16 mouse cellular contexts compared by ENCODE assay signal in genomic region chr4:129197514-129197913, GRCm38 (mm10). TPM values are rescaled to one million over a fixed set of nuclear protein-coding genes. Genes with fewer than 3 reads are reported as not detected.
DNase-seq lines count a peak whose midpoint lies in the region; TF ChIP-seq lines count a peak whose summit lies in the region.
"Had no signal": no experiment of that assay in that cellular context is flagged by ENCODE, and none has a peak within 500 bp of the region (broad histone marks: within the 10 kb centered on the region; RNA-seq: fewer than 3 reads in every experiment).

No protein-coding gene starts in this region.

- no peaks in the 10 kb centered on the region for H3K27me3 ChIP-seq in heart, adult 2 months (ENCODE audit: control insufficient read depth, insufficient read depth, low read length)
- no peaks in the 10 kb centered on the region for H3K27me3 ChIP-seq in myocyte (ENCODE audit: control insufficient read depth, insufficient read depth, insufficient read length)
- H3K27me3 ChIP-seq: CH12.LX, Patski had no signal

- no peak overlapping the region for H3K27ac ChIP-seq in heart, adult 2 months

- no peak overlapping the region for H3K4me2 ChIP-seq in myocyte (ENCODE audit: low read depth)

- no peak overlapping the region for H3K9ac ChIP-seq in heart, adult 2 months (ENCODE audit: low read depth, low read length)

- TF ChIP-seq EP300 in heart, adult 2 months (IDR thresholded peaks at IDR 0.05; ENCODE audit: insufficient read depth, low read depth, low read length) = no peak

- no peaks in the 10 kb centered on the region; the same call in 1 of the 2 replicates for H3K36me3 ChIP-seq in heart, adult 2 months (ENCODE audit: control insufficient read depth, insufficient read depth, low read length)
- peaks cover 91% of the 10 kb centered on the region for H3K36me3 ChIP-seq in myocyte (ENCODE audit: control insufficient read depth, insufficient read depth)

- H3K79me2 ChIP-seq in heart, adult 2 months (replicated peaks; ENCODE audit: control insufficient read depth, insufficient read depth, low read length) = 0 out of 2 replicates have a peak, but pooled peaks cover 3% of the 10 kb centered on the region
- peaks cover 49% of the 10 kb centered on the region for H3K79me2 ChIP-seq in myocyte (ENCODE audit: control insufficient read depth, insufficient read depth)

- H3ac ChIP-seq in myocyte (ENCODE audit: control insufficient read depth, insufficient read length) = no peak overlapping the region

- H3K4me1 ChIP-seq in heart, adult 2 months (ENCODE audit: control insufficient read depth, insufficient read depth, low read length) = no peaks in the 10 kb centered on the region

- TF ChIP-seq CTCF in heart, adult 2 months (IDR thresholded peaks at IDR 0.05) = no peak

- H3K4me3 ChIP-seq in heart, adult 2 months = no peak overlapping the region
- no peak overlapping the region for H3K4me3 ChIP-seq in myocyte

- TF ChIP-seq POLR2A in heart, adult 2 months (IDR thresholded peaks at IDR 0.05; ENCODE audit: insufficient read depth, low read depth, low read length) = no peak
- TF ChIP-seq POLR2A in myocyte (IDR thresholded peaks at IDR 0.05; ENCODE audit: insufficient read length, low read depth) = no peak

- WGBS in heart, adult 2 months = 95% methylated on average over 6 of the region's 6 CpGs

- intact Hi-C loops in heart, adult 2 months (cut with DNase I) = no loop called here

- DNase-seq in heart, adult 11 months = peak; percentile 68
- no peak for DNase-seq in heart, adult 2 months
- no peak for DNase-seq in ovary, postnatal 36 days (ENCODE audit: low spot score)
- DNase-seq: adrenal gland, adult 2 months; adrenal gland, adult 8-10 months; adrenal gland, postnatal 10 days; adrenal gland, postnatal 14 days; adrenal gland, postnatal 25 days; adrenal gland, postnatal 36 days; B cell, adult 2 months; cerebellum, adult 11 months; cerebellum, adult 11-12 months; cerebellum, adult 18-20 months had no signal

TF ChIP-seq in myocyte, 11 proteins besides CTCF, POLR2A, EP300 and RAD21:
- peak; percentile 60 for TF ChIP-seq POLR2AphosphoS2 (IDR thresholded peaks at IDR 0.05; ENCODE audit: insufficient read length, low read depth)
- TF ChIP-seq CEBPB (IDR thresholded peaks at IDR 0.05; ENCODE audit: insufficient read depth, poor library complexity, severe bottlenecking) = no peak

RNA-seq across cellular contexts. Expression of gene Yars, which starts 8.0 kb away (rescaled TPM):
- total RNA-seq in heart, adult 2 months (2021) = 10 to 100 TPM; 26.3 to 29.7 TPM
- 10.4 and 18.4 TPM in 2 replicates for polyA plus RNA-seq in heart, adult 2 months (2012; rRNA removed)
- 183 TPM for polyA plus RNA-seq in myocyte (2012; fragmentation: generic; extraction: Trizol)

RNA-seq across cellular contexts. Expression of gene S100pbp, which starts 8.0 kb away (rescaled TPM):
- total RNA-seq in heart, adult 2 months (2021) = 10 to 100 TPM; 10.2 to 14.2 TPM
- 6.6 and 13.3 TPM in 2 replicates for polyA plus RNA-seq in heart, adult 2 months (2012; rRNA removed)
- 7.8 TPM for polyA plus RNA-seq in myocyte (2012; fragmentation: generic; extraction: Trizol)
